Mouse (Mus musculus) thymus, adult 2 months (tissue): ENCODE results near the gene Slc24a4. TPM values are rescaled to one million over a fixed set of nuclear protein-coding genes. Genes with fewer than 3 reads are reported as not detected.

Experiments
- DNase-seq: peaks from one replicate; pipeline ENCODE4 v3.0.0; 2021
- H3K27ac ChIP-seq: fragments of 200-500 bp; 2 replicates; pipeline ENCODE4 v1.5.1; 2012; ENCODE audit warnings: low read length, control low read depth; ENCODE audit not compliant: control insufficient read depth, insufficient read depth
- H3K27me3 ChIP-seq: fragments of 200-500 bp; 2 replicates; pipeline ENCODE4 v1.6.1; 2012; ENCODE audit warnings: mild to moderate bottlenecking, low read length, moderate library complexity, mixed read lengths; ENCODE audit not compliant: control insufficient read depth, insufficient read depth
- H3K36me3 ChIP-seq: fragments of 200-500 bp; 2 replicates; pipeline ENCODE4 v1.6.1; 2012; ENCODE audit warnings: mild to moderate bottlenecking, low read length, moderate library complexity; ENCODE audit not compliant: control insufficient read depth, insufficient read depth
- H3K4me1 ChIP-seq: fragments of 200-500 bp; replicated peaks from 2 replicates; pipeline ENCODE4 v1.6.1; 2012; ENCODE audit warnings: low read length; ENCODE audit not compliant: control insufficient read depth, insufficient read depth
- H3K4me3 ChIP-seq: fragments of 200-500 bp; 2 replicates; pipeline ENCODE4 v1.5.1; 2012; ENCODE audit warnings: mild to moderate bottlenecking, low read length, control low read depth, moderate library complexity; ENCODE audit not compliant: control insufficient read depth, insufficient read depth
- CTCF ChIP-seq: fragments of 200-500 bp; IDR thresholded peaks from 2 replicates; pipeline ENCODE4 v1.5.1; 2012; ENCODE audit warnings: mild to moderate bottlenecking, control low read depth, low read length, moderate library complexity, borderline replicate concordance; ENCODE audit not compliant: control insufficient read depth, poor library complexity, insufficient read depth; ENCODE audit errors: extremely low read depth
- POLR2A ChIP-seq: fragments of 200-500 bp; IDR thresholded peaks from 2 replicates; pipeline ENCODE4 v1.6.1; 2012; ENCODE audit warnings: mild to moderate bottlenecking, low read length, control low read depth, moderate library complexity; ENCODE audit not compliant: control insufficient read depth, poor library complexity, insufficient read depth; ENCODE audit errors: extremely low read depth
- WGBS: fragments of 180-500 bp; shearing (Covaris S2); methylation state at CpG from one replicate; pipeline ENCODE4 v1.1.7; 2018; 5-methylcytosine and 5-hydroxymethylcytosine counted together
- polyA plus RNA-seq: library from polyadenylated mRNA; depleted of rRNA; stranded (reverse); fragments of >200 nt; gene quantifications from 2 replicates; pipeline ENCODE4 v1.2.3, GENCODE M21; 2012; rRNA removed

The Slc24a4 gene
- polyA plus RNA-seq, 1 experiment = 4.7 TPM

DNA sequence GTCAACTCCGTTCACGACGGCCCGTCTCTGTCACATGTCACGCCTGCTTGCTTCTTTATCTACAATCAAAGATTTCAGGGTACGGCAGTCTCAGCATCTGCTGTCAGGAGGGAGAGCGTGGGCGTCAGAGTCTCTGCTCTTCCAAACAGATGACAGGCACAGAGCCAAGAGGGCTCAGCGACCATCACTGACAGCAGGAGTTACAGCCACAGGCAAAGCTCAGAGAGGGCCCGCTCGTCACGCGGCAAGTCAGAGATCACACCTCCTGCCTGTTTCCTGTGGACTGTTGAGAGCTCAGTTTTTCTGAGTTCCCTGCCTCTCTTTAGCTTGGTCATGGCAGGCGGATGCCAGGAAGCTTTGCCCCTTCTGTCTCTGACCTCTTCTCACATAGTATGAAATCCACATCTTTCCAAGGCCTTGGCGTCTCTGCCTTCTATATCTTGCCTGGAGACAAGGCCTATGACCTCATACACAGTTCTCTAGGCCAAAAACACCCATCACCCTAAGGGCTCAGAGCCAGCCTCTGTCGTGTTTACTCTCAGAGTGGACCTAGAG lies 180.0 kb downstream of the Slc24a4 start:
- 11% methylated on average over 16 of the region's 16 CpGs for WGBS
- H3K4me1 ChIP-seq = peaks cover 58% of the 10 kb centered on the region
- H3K27me3 ChIP-seq = no peaks in the 10 kb centered on the region
- peak overlapping the region; percentile 76 for H3K27ac ChIP-seq
- no peak for TF ChIP-seq CTCF
- TF ChIP-seq POLR2A = no peak
- H3K4me3 ChIP-seq = no peak overlapping the region
- DNase-seq = peak; percentile 67
- H3K36me3 ChIP-seq = no peaks in the 10 kb centered on the region

DNA sequence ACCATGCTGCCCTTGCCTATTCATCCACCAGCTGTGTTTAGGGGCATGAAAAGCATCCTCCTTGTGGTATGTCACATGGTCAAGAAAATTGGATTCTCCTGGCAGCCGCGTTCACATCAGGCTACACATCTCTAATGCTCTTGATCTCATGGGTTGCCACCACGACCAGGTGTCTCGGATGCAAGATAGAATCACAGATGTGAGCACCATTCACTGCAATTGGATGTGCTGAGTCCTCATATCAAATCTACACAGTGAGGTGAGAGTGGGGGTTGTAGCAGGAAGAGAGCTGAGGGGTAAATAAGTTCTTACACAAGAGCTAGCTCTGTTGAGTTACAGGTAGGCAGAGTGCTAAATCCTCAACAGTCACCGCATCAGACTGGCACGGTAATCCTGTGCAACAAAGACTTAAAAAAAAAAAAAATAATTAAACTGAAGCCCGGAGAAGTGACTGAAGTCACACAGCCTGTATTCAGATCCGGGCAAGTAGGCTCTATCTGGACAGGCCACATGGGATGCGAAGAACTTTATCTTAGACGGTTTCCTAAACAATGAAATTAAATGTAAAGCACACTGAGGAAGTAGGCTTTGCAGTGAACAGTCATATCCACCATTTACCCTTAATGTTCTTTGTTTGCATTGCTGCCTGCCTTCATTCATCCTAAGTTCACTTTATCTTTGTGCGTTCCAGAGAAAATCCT lies 180.7 kb downstream of the Slc24a4 start:
- H3K27ac ChIP-seq = peak overlapping the region; percentile 76
- H3K4me3 ChIP-seq = no peak overlapping the region
- H3K36me3 ChIP-seq = no peaks in the 10 kb centered on the region
- DNase-seq = peak; percentile 35
- TF ChIP-seq POLR2A (no peak), CTCF (no peak)
- 54% methylated on average over 11 of the region's 11 CpGs for WGBS
- H3K27me3 ChIP-seq = no peaks in the 10 kb centered on the region
- peaks cover 52% of the 10 kb centered on the region for H3K4me1 ChIP-seq

DNA sequence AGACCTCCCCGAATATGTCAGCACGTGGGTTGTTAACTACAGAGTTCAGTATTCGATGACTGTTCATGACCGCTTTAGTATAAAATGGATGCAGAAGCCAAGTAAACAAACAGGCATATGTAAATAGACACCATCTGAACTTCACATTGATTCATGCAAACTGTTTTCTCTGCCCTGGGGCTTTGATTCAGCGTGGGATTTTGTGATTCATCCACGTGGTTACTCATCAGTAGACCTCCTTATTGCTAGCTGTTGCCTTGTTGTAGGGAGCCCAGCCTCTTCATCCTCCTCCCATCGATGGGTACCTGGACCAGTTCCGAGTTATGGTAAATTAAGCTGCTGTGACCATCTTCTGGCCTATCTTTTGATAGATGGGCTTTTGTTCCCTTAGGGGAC lies 181.3 kb downstream of the Slc24a4 start:
- no peaks in the 10 kb centered on the region for H3K27me3 ChIP-seq
- DNase-seq = no peak
- no peaks in the 10 kb centered on the region for H3K36me3 ChIP-seq
- peak overlapping the region; percentile 31 for H3K27ac ChIP-seq
- H3K4me1 ChIP-seq = peaks cover 47% of the 10 kb centered on the region
- 92% methylated on average over 8 of the region's 8 CpGs for WGBS
- H3K4me3 ChIP-seq = no peak overlapping the region
- TF ChIP-seq POLR2A (no peak), CTCF (no peak)

DNA sequence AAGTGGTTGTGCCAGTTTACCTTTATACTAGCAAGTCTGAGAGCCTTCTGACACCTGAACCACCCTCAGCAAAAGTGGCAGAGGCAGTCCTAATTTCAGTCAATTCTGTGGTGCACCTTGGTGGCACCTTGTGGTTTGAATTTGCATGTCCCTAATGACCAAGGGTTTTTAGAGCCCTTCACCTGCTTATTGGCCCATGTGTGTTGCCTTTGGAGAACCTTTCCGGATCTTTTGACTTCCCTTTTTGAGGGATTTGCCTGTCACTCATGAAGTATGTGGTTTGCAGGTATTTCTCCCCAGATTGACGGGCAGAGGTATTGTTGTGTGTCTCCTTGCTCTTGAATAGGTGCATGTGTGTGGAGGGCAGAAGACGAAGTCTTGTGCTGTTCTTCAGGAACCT lies 181.7 kb downstream of the Slc24a4 start:
- H3K4me1 ChIP-seq = peaks cover 42% of the 10 kb centered on the region
- H3K27me3 ChIP-seq = no peaks in the 10 kb centered on the region
- DNase-seq = no peak
- no peak overlapping the region for H3K4me3 ChIP-seq
- H3K36me3 ChIP-seq = peaks cover under 1% of the 10 kb centered on the region; the same call in 1 of the 2 replicates
- H3K27ac ChIP-seq = peak overlapping the region; percentile 31; the same call in 1 of the 2 replicates
- TF ChIP-seq CTCF (no peak), POLR2A (no peak)
- WGBS = 94% methylated on average over 3 of the region's 3 CpGs

DNA sequence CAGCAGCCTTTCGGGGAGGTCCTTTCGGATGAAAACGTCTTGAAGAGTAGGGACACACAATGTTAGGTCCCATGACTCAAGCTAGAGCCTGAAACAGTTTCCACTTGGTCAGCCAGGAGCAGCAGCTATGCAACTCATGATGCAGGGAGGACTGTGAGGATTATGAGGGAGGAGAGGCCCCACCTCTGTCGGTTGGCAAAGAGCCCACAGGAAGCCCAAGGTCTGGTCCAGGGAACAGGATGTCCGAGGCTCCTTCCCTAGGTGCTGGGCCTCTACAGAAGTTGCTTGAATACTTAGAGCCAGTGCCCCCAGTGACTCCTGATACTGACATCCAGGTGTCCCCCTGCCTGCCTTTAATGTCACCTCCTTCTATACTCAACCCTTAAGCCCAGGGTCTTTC lies 182.9 kb downstream of the Slc24a4 start:
- 83% methylated on average over 5 of the region's 5 CpGs for WGBS

More for the DNA sequence above, 182.9 kb downstream of the Slc24a4 start:
- no peaks in the 10 kb centered on the region for H3K27me3 ChIP-seq
- no peak overlapping the region for H3K27ac ChIP-seq
- DNase-seq = no peak
- H3K36me3 ChIP-seq = peaks cover 4% of the 10 kb centered on the region; the same call in 1 of the 2 replicates
- H3K4me1 ChIP-seq = peaks cover 36% of the 10 kb centered on the region
- TF ChIP-seq CTCF (no peak), POLR2A (no peak)
- no peak overlapping the region for H3K4me3 ChIP-seq

Other genes starting within 250 kb of the Slc24a4 start
- gene Trip11, start 215.5 kb upstream of the Slc24a4 start, polyA plus RNA-seq = 6.4 and 7.6 TPM in 2 replicates
- 5.5 and 6.0 TPM in 2 replicates for gene Atxn3, start 170.5 kb upstream of the Slc24a4 start, polyA plus RNA-seq
- 6.6 and 6.9 TPM in 2 replicates for gene Cpsf2, start 152.7 kb upstream of the Slc24a4 start, polyA plus RNA-seq
- 25.4 and 33.8 TPM in 2 replicates for gene Rin3, start 154.3 kb downstream of the Slc24a4 start, polyA plus RNA-seq